Mouse (Mus musculus): Measurements from ENCODE around the gene Ung.
A peak's percentile ranks its signal among the peaks of the same experiment; 100 is the strongest.

Gene Ung

DNA sequence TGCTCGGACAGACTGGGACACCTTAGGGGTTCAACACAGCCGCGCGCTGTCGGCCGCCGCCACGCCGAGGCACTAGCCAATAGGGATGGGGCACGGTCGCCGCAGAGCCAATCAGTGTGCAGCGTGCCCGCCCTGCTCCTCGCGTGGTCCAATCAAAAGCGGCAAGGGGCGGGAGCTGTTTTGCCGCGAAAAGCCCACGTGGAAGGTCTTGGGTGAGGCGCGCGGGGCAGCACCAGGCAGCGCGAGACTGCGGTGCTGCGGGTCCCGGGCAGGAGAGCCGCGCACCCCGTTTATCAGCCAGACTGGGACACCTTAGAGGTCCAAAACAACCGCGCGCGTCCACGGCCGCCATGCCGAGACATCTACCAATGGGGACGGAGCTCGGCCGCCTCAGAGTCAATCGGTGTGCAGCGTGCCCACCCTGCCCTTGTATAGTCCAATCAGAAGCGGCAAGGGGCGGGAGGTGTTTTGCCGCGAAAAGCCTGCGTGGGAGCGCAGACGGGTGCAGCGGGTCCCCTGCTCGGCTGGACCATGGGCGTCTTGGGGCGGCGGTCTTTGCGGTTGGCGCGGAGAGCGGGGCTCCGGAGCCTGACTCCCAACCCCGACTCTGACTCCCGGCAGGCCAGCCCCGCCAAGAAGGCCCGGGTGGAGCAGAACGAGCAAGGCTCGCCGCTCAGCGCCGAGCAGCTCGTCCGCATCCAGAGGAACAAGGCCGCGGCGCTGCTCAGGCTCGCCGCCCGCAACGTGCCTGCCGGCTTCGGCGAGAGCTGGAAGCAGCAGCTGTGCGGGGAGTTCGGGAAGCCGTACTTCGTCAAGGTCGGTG lies 723 bp downstream of the Ung start:
- peak; percentile 94 for DNase-seq (ENCODE audit: extremely low spot score)

DNA sequence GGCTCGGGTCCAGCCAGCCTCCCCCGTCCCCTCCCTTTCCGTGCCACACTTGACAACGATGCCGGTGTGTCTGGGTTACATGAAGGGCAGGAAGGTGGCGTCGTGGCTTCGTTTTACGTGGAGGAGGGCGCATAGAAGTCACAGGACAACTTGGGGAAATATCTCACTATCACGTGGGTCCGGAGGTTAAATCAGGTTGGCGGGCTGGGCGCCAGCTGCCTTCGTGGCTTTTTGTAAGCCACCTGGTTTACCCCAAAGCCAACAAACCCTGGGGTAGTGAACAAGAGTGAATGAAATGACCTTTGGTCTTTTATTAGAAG lies 1.3 kb downstream of the Ung start:
- DNase-seq (ENCODE audit: extremely low spot score), result peak; percentile 50

DNA sequence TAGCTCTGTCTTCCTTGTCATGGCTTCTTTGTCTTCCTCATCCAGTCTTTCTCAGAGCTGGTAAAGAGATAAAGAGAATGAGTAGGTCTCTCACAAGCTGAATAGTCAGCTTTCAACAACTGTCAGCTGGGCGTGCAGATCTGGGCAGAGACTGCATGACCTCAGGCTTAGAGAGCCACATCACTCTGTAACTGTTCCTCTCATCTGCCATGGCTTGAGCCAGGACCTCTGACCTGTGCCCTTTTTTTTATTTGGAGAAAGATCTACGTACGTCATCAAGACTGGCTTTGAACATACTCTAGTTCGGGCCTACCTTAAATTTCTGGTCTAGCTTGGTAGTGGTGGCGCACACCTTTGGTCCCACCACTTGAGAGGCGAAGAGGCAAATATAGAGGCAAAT lies 2.7 kb downstream of the Ung start:
- DNase-seq (ENCODE audit: extremely low spot score), result no peak

DNA sequence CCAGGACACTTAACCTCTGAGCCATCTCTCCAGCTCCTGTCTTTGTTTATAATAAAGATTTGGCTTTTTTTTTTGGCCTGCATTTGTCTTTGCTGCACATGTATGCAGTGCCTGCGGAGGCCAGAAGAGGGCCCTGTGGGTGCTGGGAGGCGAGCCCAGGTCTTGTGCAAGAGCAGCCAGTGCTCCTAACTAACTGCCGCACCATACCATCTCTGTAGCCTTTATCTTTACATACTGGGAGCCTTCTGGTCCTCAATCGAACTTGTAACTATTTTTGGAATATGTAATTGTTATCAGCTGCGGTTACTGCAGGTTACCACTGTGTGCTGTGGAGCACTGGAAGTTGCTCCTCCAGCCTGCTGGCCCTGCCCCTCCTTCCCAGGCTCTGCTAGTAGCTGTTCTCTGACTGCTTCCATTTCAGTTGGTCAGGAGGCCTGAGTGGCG lies 3.9 kb downstream of the Ung start:
- DNase-seq (ENCODE audit: extremely low spot score), result peak; percentile 29

DNA sequence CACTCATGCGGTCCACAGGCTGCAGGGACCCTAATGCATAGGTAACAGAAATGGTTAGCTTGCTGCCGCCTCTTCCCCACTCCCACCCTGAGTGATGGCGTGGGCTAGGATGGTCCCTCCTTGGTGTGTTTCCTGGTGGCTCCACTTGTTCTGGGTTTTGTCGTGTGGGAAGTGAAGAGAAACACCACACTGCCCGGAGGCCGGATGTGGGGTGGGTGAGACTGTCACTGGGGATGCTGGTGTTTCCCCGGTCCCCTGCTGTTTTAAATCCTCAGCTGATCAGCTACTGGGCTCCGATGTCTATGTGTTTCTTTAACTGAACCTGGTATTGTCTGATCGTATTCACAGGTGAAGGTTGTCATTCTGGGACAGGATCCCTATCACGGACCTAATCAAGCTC lies 5.3 kb downstream of the Ung start:
- DNase-seq (ENCODE audit: extremely low spot score), result no peak

DNA sequence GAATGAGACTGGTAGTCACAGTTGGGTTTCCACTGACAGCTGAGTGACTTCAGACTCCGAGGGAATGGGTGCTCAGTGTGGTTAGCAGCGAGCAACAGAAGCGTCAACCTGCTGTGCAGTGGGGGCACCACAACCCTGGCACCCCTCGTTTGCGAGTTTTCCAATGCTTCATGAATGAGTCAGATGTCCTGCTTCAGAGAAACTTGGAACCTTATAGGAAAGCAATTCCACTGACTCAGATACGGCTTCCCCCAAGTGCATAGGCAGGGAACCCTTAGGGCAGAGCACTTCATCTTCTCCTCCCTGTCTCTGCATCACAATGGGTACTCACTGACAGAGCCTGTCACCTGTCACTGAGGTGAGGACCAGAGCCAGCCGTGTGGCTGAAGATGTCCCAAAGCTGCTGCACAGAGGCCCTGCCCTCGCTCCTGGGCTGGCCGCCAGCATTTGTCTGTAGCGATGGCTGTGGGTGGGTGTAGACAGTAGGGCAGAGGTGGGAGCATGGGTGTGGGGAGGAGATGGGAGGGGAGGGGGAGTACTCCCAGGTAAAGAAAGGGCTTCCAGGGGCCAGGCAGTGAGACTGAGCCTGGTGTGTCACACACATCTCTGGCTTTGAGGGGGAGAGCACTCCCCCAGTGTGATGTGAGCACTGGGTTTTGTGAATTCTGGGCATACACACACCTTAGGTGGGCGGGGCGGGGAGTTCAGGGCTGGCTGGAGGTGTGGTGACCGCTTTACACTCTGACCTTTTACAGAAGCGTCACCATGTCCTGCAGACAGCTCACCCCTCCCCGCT lies 7.5 kb downstream of the Ung start:
- DNase-seq (ENCODE audit: extremely low spot score), result no peak

DNA sequence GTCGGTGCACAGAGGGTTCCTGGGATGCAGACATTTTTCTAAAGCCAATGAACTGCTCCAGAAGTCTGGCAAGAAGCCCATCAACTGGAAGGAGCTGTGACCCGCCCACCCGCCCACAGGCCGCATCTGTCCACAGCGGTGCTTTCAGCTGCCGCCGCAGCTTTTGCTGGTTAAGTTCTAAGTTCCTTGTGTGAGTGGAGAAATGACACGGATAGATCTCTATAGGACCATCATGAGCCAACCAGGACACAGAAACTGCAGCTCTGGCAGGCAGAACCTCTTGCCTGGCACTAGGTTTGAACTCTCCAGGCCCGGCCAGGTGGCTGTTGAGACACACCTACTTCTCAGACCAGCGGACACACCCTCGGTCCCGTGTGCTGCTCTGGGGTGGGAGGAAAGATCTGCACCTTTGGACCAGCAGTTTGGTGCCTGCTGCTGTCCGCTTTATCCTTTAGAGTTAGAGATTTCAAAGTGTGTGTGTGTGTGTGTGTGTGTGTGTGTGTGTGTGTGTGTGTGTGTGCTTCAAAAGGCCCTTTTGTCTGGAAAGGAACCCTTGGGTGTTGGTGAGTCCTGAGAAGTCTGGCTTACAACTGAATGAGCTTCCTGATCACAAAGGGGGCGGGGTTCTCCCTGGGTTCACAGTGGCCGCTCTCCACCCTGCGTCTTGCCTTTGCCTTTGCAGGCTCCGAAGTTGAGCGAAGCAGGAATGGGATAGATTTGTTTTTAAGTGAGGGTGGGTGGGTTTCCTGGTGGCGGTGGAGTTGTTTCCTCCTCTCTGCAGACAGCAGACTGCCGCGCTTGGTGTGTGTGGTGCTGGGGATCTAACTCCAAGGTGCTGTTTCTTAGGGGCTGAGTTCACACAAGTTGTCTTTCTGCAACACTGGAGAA lies 8.3 kb downstream of the Ung start:
- DNase-seq (ENCODE audit: extremely low spot score), result no peak

DNA sequence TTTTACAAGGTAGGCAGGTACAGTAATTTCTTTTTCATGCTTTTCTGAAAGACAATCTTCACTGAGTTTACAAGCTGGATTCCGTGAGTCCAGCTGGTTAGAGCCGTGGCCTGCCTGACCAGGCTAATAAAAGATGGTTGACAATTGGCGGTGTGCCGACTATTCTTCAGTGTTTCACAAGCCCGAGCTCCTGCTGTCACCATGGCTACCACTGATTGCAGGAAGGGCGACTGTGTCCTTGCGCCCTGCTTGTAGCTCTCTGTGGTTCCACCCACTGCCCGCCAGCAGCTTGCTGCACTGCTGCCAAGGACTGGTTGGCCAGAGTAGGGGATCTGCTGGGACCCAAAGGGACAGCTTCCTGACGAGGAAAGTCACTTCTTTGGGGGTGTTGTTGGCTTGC lies 9.0 kb downstream of the Ung start:
- DNase-seq (ENCODE audit: extremely low spot score), result no peak

DNA sequence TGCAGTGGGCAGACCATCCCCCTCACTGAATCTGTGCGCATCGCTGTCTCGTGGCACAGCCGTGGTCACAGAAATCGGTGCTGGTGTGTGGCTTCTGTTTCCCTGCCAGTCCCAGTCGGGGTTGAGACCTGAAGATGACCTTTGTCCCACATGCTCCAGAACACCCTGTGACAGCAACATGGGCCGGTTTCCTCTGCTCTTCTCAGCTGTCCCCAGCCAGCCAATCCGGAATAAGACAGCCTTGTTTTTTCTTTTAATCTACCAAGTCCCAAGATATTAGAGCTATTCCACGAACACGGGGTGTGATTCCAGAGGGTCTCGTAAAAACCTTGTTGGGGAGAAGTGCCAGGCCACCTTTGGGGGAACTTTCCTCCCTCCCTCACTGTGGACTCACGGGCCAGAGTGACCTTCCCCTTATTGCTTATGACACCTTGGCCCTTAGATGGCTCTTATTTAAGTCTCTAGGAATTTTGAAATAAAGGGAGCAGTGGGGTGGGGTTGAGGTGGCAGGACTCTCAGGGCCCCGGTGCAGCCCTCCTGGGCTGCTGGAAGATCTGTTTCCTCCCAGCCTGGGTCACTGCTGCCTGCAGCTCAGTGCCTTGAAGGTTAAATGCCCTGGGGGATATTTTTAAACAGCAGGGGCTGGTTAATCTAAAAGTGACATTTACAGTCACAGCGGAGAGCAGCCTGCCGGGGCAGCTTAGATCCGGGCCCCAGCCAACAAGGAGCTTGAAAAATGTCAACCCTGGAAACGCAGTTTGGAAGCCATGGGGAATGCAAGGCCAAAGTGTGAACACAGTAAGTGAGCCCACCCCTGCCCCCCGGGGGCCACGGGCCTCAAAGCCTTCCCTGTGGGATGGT lies 16.1 kb downstream of the Ung start, which contains the start of gene Acacb:
Gene Acacb (plus strand): TSS at position 508 of the 861 bp plus-strand sequence.
- no peak for DNase-seq (ENCODE audit: extremely low spot score)

DNA sequence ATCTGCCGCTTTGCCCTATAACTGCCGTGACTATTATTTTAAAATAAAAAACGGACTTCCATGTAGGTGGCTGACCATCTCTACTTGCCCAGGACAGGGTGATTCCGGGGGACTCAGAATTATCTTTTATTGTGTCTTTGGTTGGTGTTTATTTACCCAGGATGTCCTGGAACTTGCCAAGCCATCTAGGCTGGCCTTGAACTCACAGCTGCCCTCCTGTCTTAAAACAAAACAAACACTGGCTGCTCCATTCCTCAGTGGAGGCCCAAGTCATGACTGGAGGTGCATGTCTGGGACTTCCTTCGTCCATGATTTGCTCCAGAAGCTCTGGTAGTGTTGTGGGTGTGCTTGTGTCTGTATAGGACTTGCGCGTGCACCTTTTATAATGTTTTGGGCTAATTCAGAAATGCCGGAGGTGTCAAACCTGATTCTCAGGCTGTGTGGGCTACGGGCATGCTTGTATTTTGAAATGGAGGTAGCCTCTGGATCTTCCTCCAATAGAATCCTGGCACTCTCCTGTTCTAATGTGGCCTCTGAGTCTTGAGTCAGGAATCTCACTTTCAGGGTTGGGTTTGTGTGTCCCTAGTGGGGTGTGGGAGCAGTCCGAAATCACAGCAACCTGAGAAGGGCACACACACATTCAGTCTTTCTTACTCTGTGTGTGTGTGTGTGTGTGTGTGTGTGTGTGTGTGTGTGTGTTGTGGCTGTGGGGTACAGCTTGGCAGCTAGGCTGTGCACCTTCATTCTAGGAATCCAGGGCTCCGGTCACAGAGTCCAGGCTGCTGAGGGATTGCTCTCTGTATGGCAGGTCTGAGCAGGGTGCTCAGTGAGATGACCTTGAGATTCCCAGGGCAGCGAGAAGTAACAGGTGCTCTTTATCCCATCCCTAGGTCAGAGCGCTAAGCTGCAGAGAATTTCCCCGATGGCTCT lies 17.1 kb downstream of the Ung start:
- no peak for DNase-seq (ENCODE audit: extremely low spot score)

DNA sequence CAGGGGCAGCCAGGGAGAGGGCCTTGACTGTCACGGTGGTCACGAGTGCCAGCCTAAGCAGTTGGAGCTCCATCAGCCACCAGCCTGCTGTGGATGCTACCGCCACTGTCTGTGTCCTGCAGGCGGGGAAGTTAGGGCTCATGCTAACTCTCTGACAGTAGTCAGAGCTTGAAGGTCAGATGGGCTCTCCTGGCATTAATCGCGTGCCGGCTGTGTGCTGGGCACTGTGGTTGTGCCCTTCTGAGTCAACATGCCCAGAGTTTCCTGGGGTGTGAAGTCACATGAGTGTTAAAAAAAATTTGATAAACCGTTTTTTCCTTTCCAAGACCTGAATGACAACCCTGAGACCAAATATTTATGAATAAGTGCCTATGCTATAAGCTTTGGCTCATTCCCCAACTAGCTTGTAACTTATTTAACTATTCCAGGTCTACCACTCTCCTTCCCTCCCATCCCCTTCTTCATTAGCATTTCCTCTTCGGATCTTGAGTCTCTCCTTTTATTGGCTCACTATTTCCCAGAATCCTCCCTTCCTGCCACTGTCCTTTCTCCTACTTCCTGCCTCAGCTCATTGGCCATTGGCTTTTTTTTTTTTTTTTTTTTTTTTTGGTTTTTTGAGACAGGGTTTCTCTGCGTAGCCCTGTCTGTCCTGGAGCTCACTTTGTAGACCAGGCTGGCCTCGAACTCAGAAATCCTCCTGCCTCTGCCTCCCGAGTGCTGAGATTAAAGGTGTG lies 22.3 kb downstream of the Ung start:
- no peak for DNase-seq (ENCODE audit: extremely low spot score)

DNA sequence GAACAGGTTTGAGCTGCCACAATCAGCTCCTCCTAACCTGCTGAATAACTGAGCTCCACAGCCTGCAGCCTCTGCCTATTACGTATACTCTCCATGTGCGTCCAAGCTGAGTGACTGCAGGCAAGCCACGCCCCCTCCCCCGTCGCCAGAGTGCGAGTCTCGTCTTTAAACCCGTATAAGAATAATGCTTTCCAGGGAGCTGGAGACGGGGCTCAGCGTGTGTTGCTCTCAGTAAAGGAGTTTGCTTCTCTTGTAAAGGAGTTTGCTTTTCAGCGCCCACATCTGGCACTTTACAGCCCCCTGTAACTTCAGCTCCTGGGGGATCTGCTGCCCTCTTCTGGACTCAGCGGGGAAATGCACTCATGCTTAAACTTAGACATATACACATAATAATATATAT lies 23.3 kb downstream of the Ung start:
- DNase-seq (ENCODE audit: extremely low spot score), result peak; percentile 65

DNA sequence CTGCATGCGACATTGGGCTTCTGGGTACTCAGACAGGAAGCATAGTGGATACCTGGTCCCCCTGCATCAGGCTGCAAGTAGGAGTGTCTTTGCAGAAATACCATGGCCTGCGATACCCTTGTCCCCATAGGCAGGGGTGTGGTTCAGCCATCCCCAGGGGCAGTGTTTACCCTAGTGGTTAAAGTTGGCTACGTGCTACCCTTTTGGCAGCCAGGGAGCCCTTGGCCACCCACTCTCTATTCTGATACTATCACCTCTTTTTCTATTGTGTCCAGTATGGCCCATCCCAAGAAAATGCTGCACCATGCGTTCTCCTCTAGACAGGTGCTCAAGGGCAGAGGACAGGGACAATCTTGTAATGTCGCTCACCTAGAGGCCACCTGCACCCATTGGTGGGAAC lies 24.6 kb downstream of the Ung start:
- no peak for DNase-seq (ENCODE audit: extremely low spot score)

DNA sequence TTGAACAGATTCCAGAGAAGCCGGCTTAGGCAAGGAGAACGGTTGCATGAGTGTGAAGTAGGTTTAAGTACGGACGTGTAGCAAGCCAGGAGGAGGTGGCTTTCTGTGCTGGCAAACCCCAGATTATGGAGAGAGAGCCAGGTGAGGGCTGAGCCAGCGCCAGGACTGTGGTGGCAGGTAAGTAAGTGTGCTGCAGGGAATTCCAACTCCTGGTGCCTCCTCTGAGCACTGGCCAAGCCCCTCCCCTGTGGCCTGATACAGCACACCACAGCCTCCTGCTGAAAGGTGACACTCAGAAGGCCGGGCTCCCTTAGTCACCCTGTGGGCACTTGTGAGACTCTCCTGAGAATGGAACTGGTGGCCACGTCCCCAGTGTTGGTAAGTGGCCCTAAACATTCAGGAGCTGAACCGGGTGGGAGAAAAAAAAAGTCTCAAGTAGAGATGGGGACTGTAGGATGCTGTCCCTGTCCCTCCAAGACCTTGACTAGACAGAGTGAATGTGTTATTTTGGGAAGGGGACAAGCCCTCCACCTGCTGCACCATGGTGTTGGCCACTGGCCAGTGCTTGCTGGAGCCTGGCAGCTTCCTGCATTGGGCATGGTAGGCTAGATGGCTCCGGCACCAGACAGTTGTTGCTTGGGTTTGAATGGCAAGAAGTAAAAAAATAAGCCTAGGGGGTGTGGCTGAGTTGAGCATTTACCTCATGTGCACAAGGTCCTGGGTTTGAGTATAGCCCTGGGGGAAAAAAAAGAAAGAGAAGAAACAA lies 25.2 kb downstream of the Ung start:
- DNase-seq (ENCODE audit: extremely low spot score), result no peak

DNA sequence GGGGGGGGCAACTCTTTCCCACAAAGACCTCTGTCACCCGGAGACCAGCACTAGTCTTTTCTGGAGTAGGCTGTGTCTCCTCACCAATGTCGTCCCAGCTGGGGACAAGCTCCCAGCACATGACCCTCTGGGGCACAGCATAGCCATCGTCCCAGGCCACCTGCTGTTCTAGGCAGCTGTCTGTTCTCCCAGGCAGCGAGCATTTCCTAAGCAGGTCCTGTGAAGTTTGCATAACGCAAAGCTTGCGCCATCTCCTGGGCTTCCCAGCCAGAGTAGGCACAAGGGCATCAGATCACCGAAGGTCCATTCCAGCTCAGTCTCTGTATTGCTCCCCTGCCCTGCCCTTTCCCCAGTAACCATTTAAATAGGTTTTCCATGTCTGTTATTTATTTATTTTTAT lies 27.1 kb downstream of the Ung start:
- no peak for DNase-seq (ENCODE audit: extremely low spot score)

DNA sequence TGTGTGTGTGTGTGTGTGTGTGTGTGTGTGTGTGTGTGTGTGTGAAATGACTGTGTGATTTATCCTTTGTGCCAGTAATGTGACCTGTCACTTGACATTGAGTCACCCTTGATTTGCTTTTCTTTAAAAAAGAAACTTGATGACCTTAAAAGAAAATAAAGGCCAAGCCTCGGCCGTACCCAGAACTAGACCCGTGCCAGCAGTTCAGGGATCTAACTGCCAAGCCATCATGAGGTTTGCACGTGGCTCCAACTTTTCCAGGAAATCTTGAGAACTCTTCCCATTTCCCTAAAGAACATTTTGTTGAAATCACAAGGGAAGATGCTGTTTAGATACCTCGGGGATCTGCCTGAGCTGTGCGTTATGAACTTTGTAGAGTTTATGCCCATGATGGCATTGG lies 31.2 kb downstream of the Ung start:
- DNase-seq (ENCODE audit: extremely low spot score), result no peak

DNA sequence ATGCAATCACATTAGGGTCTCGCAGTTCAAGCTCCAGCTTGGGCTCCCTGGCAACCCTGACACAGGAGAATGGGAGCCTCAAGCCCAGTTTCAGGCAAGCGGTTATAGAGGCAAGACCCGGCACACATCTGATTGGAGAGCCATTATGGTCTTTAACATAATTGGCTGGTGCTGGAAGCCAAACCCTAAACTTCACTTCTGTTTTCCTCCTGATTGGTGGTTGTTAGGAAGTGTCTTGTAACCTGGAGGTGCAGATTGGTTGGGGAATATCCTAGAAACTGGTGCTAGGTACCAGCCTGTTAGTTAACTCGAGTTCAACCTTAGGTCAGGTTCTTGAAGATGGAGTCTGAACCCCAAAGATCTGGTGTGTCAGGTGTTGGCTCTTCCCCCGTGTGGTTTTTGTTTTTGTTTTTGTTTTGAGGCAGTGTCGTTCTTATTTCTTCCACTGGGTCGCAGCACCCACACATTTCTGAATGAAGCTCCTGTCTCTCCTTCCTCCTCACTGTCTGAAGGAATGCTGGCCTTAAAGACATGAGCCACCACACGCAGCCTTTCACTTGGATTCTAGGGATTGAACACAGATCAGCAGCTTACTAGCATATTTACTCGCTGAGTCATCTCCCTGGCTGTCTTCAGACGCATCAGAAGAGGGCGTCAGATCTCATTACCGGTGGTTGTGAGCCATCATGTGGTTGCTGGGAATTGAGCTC lies 32.1 kb downstream of the Ung start:
- DNase-seq (ENCODE audit: extremely low spot score), result no peak

DNA sequence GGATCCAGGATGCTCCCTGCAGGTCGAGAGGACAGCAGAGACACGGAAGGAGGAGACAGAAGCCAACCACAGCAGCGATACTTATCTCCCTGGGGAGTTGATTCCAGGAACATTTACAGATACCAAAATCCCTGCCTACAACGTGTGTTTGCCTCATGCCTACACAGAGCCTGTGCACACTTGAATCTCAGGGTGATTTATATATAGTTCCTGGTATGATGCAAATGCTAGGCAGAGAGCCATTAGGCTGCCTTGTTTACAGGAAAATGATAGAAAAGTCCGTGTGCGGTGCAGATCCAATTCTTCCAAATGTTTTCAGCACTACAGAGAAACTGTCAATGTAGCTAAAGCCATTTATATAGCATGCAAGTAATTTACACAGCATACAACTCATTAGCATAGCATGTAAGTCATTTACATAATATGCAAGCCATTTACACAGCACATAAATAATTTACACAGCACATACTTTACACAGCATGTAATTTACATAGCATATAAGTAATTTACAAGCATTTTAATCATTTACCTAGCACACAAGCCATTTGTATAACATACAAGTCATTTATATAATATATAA lies 33.0 kb downstream of the Ung start:
- DNase-seq (ENCODE audit: extremely low spot score), result no peak
